Mouse (Mus musculus): Measurements from ENCODE around the gene Nipal4.
A peak's percentile ranks its signal among the peaks of the same experiment; 100 is the strongest.
"Not testable (repeated sequence)": the region's sequence is repeated elsewhere in the genome, so short reads cannot be mapped to it uniquely, and the experiment has no call there.

The Nipal4 gene

DNA sequence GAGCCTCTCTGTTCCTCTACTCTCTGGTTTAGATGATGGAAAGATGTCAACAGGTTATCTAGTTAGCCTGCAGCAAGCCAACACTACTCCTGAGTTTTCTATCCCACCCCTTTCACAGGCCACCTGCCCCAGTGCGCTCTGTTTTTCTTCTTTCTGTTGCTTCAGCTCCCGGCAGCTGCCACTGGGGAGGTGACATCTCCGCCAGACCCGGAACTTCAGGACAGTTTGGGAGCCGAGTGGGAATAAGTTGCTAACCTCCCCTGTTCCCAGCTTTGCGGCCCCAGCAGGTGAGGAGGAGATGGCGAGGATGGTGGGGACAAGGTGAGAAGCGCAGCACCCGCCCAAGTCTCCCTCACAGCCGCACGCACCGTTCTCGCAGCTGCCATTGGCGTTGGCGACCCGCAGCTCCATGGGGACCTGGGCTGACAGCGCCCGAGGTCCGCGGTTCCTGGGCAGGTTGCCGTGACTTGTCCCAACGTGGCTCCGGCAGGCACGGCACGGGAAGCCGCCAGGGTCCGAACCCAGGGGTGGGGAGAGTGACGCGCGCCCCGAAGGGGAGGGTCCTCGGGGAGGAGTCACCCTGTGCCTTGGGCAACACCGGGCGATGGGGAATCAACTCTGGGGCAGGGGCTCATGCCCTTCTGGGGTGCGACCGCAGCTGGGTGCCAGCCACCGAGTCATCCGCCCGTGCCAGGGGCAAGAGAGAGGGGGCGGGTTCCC, at the start of gene Nipal4:
Gene Nipal4 (minus strand): TSS at position 643 of the 720 bp plus-strand sequence.
- DNase-seq (ENCODE audit: low read depth, low spot score): peak; percentile 27

DNA sequence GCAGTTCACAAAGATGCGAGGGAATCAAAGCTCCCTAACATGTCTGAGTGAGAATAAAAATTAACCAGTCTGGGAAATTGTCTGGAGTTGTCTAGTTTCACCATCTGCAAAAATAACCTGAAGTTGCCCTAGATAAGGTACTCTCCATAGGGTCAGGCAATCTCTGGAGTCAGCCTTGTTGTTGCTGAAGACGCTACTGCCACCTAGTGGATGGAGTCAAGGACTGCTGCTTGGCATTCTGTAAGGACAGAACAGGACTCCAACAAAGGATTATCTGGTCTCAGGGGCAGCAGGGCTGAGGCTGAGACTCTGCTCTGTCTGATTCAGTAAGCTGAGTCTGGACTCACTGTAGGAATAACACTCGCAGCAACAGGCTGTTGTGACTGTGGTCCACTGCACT, 49.0 kb upstream of the Nipal4 start:
- DNase-seq (ENCODE audit: low read depth, low spot score): peak; percentile 89

DNA sequence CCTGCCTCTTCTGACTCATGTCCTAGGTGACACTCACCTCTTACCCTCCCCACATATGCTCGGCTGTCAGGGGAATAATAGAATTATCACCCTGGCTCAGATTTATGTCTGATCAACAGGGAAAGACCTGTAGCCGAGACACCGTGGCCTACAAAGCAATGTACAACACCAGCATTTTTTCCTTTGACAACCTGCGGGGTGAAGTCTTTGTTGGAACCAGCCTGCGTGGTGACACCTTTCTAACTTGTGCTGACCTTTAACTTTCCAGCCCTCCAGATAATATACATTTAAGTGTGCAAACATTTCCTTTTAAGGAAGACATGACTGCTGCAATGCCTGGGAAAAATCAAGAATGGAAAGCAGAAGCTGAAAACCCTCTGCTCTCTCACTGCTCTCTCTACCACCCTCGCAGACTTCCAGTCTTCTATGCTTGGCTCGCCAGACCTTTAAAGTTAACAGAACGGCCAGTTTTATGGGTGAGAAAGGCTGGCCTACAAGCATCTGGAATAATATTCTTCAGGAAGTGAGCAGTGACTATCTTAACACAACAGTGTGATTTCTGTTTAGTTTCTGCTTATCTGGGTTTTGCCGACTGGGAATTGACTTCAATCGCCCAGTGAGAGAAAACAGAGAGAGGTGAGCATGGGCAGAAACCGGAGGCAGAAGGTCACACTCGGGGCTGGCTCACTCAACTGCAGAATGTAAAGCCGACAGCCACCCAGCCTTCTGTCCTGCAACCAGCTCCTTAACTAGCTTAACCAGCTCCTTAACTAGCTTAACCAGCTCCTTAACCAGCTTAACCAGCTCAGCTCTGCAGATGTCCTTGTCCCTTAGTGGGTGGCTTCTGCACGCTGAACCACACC, 48.3 kb upstream of the Nipal4 start:
- DNase-seq (ENCODE audit: low read depth, low spot score): no peak

DNA sequence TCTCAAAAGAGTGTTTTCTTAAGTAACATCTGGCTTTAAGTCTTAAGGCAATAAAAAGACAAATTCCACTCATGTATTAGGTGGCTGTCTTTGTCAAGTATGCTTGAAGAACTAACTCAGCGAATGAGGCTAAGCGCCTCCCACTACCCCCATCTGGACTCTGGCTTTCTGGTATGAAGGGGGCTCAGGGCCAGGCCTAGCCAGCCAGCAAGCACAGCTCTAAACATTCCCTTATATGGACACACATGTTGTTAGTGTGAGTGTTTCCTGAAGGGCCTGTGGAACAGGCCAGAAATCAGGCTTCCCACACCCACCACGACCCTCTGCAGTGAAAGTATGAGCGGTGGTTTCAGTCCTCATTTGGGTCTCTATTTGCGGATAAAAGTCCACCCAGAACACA, 47.5 kb upstream of the Nipal4 start:
- DNase-seq (ENCODE audit: low read depth, low spot score): no peak

DNA sequence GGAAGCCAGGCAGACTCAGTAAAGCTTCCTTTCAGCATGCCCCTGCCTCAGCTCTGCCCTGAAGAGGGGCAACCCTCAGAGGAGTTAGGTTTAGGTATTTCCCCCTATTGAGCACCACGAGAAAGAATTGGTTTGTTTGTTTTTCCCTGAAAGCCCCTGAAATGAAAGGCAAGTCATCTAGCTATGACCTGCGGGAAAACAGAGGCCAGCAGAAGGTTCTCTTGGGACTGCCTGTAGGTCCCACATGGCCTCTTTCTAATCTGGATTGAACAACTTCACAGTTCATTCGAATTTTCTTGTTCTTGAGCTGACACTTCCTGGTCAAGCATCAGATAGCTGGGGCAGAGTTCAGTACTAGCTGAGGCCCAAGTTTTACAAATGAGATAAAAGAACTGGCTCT, 45.5 kb upstream of the Nipal4 start:
- DNase-seq (ENCODE audit: low read depth, low spot score): no peak

DNA sequence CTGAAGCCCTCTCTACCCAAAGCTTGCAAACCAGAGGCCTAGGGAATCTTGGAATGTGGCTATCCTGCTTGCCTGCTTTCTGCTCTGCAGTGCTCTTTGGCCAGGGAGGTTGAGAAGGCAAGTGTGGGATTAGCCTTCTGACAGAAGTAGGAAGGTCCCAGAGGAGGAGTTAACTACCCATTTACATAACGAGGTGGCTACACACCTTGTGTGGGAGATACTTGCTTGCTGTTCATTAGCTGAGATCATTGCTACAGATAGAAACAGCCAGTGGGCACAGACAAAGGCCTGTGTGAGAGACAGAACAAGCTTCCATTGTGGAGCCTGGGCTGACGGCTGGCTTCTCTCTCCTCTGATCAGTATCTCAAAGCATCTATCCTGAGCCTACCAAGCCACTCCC, 43.6 kb upstream of the Nipal4 start:
- no peak for DNase-seq (ENCODE audit: low read depth, low spot score)

DNA sequence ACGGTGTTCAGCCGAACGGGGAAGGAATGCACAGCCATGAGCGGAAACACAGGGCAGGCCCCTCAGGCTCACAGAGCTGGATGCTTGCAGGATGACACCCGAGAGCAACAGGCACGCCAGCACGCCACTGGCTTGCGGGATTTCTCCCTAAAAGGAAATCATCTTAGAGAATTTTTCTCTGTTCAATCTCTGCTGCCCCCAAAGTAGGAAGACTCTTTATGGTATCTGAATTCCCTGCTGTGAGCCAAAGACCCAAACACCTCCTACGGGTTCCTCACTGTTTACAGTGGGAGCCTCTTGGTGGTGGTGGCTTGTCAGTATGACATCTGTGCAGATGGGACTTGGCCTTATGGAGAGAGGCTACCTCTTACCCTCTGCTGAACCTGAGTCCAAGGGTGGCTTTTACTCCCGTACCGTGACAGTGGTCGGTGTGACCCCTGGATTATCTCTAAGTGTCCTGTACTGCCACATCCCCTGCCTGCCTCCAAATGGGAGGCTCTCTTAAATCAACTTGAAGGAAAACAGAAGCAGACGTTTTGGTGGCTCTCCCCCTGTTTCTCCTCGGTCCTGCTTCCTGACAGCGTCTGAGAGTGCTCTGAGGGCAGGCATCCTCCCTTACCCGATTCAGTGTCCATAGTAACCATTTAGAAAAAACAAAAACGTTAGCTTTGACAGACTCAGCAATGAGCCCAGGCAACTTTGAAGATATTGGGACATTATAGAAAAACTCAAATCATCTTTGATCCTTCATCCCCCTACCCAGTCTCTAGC, 39.5 kb upstream of the Nipal4 start:
- DNase-seq (ENCODE audit: low read depth, low spot score): no peak

DNA sequence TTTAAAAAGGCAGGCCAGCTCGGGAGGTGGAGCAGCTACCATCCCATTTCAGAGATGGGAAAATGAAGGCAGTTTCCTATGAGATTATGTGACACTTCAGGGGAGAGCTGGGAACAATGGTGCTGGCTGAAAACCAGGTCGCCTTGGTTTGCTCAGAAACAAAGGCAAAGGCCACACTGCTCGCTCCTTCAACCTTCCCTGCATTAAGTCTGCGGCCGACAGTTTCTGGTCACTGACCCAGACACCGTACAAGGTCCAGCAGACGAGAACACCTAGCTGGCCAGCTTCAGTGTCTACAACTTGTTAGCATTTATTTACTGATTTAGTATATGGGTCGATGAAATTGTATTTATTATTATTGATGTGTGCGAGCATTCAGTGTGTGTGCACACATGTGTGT, 38.5 kb upstream of the Nipal4 start:
- no peak for DNase-seq (ENCODE audit: low read depth, low spot score)

DNA sequence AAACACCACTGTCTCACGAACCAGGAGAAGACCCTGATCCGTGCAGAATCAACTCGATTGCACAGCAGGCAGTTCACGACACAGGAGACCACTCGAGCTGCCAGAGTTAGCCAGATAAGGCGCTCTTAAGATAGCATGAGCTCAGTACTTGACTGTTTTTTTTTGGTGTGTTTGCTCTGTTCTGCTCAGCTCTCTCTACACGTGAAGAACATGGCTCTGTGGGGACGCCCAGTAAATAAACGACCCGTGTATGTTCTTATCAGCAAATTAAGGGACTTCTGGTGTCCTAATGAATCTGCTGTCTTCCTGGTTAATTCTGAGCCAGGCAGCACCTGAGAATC, 36.2 kb upstream of the Nipal4 start:
- DNase-seq (ENCODE audit: low read depth, low spot score): no peak

DNA sequence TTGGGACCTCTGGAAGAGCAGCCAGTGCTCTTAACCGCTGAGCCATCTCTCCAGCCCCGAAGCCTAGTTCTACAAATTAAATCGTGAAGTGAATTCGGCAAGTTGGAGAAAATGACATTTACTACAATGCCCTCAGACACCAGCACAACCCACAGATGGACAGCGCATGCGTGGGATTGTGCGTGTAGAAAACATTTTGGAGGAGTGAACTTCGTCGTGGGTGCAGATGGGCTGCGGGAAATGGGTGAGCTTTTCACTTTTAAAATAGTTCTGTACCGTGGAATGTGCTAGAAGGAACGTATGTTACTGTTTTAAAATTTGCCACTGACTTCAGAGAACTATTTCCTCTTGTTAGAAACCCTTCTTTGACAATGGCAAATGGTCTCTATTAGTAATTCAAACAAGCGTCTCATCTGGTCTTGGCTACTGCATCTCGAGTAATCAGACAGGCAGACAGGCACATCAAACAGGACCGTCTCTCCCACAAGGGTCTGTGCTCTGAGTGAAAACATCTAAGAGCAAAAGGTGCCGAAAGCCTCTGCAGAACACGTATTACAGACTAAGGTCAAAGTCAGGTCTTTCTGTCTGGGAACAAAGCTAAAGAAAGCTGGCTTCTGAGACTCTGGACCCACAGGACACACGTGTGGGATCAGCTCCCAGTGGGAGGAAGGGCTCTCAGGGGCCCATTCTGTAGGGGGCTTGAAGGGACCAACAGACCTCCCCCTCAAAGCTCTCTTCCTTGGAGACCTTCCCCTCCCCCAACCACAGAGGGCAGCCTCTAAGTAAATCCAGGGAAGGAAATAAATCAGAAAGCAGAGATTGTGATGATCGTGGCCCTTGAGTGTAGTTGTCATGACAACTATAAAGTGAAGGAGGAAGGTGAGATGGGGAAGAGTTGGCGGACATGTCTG, 35.6 kb upstream of the Nipal4 start:
- DNase-seq (ENCODE audit: low read depth, low spot score): no peak

DNA sequence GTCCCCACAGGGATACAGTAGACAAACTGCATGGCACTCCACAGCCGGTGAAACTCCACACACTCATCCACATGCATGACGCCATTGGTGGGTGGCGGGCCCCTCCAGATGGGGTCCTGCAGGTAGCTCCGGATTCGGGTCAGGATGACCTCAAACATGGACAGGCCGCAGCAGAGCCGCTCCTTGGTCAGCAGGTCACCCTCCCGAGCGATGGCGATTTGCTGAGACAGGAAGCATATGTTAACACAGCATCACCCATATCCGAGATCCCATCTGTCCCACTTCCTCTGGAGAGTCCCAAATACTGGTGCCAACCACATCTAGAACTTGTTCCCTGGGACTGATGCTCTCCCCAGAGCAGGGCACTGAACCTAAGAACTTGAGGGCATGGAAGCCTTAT, 34.4 kb upstream of the Nipal4 start:
- no peak for DNase-seq (ENCODE audit: low read depth, low spot score)

DNA sequence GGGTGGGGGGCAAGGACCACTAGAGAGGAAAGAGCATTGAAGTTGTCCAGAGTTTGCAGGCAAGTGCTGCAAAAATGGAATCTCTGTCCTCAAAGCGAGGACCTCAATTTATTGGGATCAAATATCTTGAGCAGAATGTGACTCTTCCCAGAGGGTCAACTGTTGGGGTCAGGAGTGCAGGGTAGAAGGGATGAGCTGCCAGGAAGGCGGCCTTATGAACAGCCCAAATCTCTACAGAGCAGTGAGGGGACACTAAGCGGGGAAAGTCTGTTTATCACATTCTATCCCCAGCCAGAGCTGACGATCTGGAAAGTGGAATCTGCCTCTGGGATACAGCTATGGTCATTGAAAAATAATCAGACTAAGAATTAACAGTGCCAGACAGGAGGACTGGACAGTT, 27.9 kb upstream of the Nipal4 start:
- DNase-seq (ENCODE audit: low read depth, low spot score): no peak

DNA sequence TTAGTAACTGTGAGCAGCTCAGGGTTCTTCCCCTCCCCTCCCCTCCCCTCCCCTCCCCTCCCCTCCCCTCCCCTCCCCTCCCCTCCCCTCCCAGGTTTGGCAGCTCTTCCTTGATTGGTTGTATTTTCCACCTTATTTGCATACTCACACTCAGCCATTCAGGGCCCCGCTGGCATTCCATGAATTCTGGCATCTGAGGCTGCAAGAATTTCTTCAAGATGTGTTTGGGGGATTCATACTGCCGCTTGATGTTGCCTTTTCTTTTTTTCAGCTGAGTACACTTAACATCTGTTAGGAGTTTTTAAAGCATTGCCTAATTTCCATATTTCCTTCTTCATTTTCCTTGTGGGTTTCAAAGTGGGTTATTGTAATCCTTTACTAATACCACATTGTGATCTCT, 22.0 kb upstream of the Nipal4 start:
- DNase-seq (ENCODE audit: low read depth, low spot score): no peak

DNA sequence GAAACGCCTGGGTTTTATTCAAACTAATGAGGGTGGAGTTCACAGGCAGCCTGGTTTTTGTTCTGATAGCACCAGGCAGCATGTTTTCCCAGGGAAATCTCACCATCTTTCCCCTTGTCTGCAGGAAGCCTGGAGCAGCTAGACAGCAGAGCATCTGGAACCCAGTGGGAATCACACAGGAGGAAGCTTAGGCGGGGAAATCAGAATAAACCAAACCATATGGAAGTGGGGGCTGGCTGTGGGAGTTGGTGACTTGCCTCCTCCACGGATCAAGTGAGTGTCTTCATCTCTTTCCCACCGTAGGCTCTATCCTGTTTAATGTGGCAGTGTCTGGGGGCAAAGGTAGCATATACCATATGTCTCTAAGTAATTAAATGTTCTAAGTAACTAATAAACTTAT, 19.2 kb upstream of the Nipal4 start:
- DNase-seq (ENCODE audit: low read depth, low spot score): no peak

DNA sequence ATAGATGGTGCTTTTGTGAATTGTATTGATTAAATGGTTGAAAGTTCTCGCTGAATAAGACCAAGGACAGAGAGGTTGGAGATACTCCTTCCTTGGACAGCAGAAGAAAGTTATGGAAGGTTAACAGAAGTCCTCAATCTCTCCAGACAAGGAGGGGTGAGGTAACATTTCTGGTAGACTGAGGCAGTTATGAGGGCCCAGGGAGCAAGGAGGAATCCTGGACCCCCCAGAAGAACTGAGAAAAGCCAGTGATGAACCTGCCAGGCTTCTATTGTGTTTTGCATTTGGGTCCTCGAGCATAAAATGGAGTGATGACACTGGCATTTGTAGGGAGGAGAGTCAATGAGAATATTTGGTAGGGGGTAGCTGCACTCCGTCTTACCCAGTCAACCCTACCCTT, 18.6 kb upstream of the Nipal4 start:
- DNase-seq (ENCODE audit: low read depth, low spot score): no peak

DNA sequence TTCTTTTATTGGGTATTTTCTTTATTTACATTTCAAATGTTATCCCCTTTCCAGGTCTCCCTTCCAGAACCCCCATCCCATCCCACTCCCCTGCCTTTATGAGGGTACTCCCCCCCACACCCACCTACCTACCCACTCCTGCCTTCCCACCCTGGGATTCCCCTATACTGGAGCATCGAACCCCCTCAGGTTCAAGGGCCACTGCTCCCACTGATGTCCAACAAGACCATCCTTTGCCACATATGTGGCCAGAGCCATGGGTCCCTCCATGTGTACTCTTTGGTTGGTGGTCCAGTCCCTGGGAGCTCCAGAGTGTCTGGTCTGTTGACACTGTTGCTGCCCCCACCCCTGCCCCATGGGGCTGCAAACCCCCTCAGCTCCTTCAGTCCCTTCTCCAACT, 15.7 kb upstream of the Nipal4 start:
- DNase-seq (ENCODE audit: low read depth, low spot score): not testable (repeated sequence)

DNA sequence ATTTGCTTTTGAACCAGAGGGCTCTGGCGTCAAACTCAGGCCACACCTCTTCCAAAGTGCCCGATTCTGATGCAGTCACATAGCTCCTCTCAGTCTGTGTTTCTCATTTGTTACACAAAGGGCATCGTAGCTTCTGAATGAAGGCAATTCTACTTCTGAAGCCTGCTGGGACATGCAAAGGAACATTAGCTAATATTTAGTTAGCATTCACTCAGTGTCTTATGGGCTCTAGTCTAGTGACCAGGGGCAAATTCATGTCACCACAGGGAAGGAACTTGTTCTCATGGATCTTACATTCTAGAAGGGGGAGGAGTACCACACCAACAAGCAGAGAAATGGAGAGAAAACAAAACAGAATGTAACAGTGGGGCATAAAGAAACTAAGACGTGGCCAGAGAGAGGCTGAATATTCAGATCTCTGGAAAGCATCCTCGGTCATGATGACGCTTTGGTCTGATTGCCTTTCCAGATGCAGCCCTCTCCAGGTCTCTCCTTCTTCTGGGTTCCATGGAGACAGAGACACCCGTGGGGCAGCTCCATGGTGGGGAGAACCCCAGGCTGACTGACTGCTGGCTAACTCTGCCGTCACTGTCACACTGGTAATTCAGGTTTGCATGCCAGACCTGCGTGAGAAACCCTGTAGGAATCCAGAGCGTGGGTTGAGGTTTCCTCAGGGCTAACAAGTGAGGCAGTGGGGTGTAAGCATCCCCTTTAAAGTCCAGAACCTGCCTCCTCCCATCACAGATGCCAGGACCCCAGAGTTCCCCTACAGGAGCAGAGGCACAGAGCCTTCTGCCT, 11.1 kb upstream of the Nipal4 start:
- DNase-seq (ENCODE audit: low read depth, low spot score): no peak

DNA sequence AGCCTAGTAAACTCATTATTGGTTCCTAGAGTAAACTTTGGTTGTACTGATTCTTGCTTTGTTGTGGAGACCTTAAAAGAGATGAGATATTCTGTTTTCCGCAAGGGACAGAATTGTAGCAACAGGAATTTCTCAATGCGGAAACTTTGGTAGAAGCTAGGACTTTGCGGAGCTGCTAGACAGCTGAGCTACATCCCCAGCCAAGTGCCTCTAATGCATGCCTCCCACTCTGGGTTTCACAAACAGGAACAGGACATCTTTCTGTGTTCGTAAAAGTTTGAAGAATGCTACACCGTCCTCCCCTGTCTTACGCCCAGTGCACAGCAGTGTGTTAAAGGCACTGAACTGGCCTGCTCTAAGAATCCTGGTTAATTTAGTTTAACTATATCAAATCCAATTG, 9.8 kb upstream of the Nipal4 start:
- no peak for DNase-seq (ENCODE audit: low read depth, low spot score)

DNA sequence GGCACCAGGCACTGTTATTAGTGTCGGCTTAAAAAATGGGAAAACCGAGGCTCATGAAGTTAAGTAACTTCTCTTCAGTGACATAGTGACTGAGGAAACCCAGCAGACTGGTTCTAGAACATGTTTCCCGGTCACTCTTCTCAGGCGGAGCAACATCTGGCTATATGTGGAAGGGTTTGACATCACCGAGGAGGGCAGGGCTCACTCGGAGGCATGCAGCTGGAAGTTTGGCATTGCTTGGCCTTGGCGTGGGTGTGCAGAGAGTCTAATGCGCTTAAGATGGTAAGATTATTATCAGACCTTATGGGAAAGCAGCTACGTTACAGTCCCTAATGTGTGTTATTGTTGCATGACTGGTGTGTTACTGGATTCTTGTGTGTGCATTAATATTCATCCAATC, 5.8 kb upstream of the Nipal4 start:
- no peak for DNase-seq (ENCODE audit: low read depth, low spot score)

DNA sequence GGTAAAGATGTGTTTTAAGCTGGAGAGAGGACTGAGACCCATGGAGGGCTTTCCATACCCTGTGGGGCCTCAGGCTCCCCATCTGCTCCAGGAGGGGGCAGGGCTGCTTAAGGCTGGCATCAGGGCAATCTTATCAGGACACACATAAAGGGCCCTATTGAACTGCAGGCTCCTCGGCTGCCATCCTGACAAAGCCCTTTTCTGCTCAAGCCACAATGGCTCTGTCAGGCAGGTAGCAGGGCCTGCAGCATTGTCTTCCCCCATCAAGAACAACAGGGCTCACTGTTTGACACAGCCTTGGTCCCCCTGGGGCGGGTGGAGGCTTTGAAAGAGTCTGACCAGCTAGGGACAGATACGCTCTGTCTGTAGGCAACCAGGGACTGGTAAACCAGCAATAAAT, 3.6 kb upstream of the Nipal4 start:
- DNase-seq (ENCODE audit: low read depth, low spot score): no peak

DNA sequence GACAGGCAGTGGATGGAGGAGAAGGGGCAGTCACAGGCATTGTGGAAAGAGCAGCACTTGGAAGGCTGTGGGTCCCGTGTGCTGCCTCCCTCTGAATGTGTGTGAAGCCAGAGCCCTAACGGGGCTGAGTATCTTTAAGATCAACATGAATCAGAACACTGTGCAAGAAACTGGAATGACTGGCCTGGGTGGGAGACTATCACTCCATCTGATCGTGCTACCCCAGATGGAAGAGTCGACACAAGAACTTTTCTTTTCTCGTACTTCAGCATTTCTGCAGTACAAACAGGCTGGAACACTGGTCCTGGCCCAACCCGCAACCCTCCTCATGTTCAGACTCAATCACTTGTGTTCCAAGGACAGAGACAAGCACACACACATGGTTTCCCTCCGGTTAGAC, 2.2 kb upstream of the Nipal4 start:
- no peak for DNase-seq (ENCODE audit: low read depth, low spot score)

Data from CD4-positive, CD25-positive, alpha-beta regulatory T cell, adult 2 months (primary cell).